9 mouse cellular contexts compared by ENCODE assay signal in genomic region chr14:55536116-55536745, GRCm38 (mm10). TPM values are rescaled to one million over a fixed set of nuclear protein-coding genes. Genes with fewer than 3 reads are reported as not detected.
DNase-seq lines count a peak whose midpoint lies in the region; ATAC-seq and TF ChIP-seq lines count a peak whose summit lies in the region.
"Had no signal": no experiment of that assay in that cellular context is flagged by ENCODE, and none has a peak within 500 bp of the region (broad histone marks: within the 10 kb centered on the region; RNA-seq: fewer than 3 reads in every experiment).

No protein-coding gene starts in this region.

- H3K36me3 ChIP-seq in midbrain, postnatal 0 days (ENCODE audit: insufficient read depth, low read length) = no peaks in the 10 kb centered on the region
- no peaks in the 10 kb centered on the region for H3K36me3 ChIP-seq in midbrain, embryonic 13.5 days
- no peaks in the 10 kb centered on the region for H3K36me3 ChIP-seq in limb, embryonic 10.5 days
- H3K36me3 ChIP-seq: neural tube, embryonic 13.5 days had no signal

- no peak overlapping the region for H3K9ac ChIP-seq in midbrain, postnatal 0 days (replicated peaks; ENCODE audit: low read length, poor library complexity, severe bottlenecking)
- H3K9ac ChIP-seq in midbrain, embryonic 13.5 days (replicated peaks) = no peak overlapping the region
- H3K9ac ChIP-seq: neural tube, embryonic 13.5 days had no signal

- H3K27me3 ChIP-seq in midbrain, postnatal 0 days (ENCODE audit: insufficient read depth, low read length) = no peaks in the 10 kb centered on the region
- no peaks in the 10 kb centered on the region for H3K27me3 ChIP-seq in midbrain, embryonic 13.5 days
- H3K27me3 ChIP-seq in limb, embryonic 10.5 days (ENCODE audit: low read depth, poor library complexity, severe bottlenecking) = peaks cover 6% of the 10 kb centered on the region; the same call in 1 of the 2 replicates
- H3K27me3 ChIP-seq: neural tube, embryonic 13.5 days had no signal

- H3K4me2 ChIP-seq in midbrain, postnatal 0 days (ENCODE audit: low read depth, low read length, poor library complexity, severe bottlenecking) = no peak overlapping the region
- no peak overlapping the region for H3K4me2 ChIP-seq in midbrain, embryonic 13.5 days (replicated peaks)
- H3K4me2 ChIP-seq: neural tube, embryonic 13.5 days had no signal

- ATAC-seq in midbrain, postnatal 0 days (ENCODE audit: low FRiP score) = no peak
- ATAC-seq in midbrain, embryonic 13.5 days = no peak
- ATAC-seq in erythroblast, adult 5-6 weeks (replicated peaks; ENCODE audit: low FRiP score, poor library complexity, severe bottlenecking) = no peak

- H3K9me3 ChIP-seq in midbrain, postnatal 0 days (ENCODE audit: low read length) = no peaks in the 10 kb centered on the region
- no peaks in the 10 kb centered on the region for H3K9me3 ChIP-seq in midbrain, embryonic 13.5 days
- H3K9me3 ChIP-seq in limb, embryonic 10.5 days (replicated peaks) = no peaks in the 10 kb centered on the region
- H3K9me3 ChIP-seq: neural tube, embryonic 13.5 days had no signal

- TF ChIP-seq POLR2A in bone marrow, adult 2 months (IDR thresholded peaks at IDR 0.05; ENCODE audit: borderline replicate concordance, control insufficient read depth, low read depth, low read length) = no peak

- peak; percentile 77 for TF ChIP-seq CTCF in midbrain, postnatal 0 days (IDR thresholded peaks at IDR 0.05)
- TF ChIP-seq CTCF in bone marrow, adult 2 months (IDR thresholded peaks at IDR 0.05; ENCODE audit: control insufficient read depth, insufficient read depth, low read length) = peak; percentile 91

- no peak overlapping the region for H3K27ac ChIP-seq in midbrain, postnatal 0 days (ENCODE audit: low read depth, low read length)
- H3K27ac ChIP-seq in midbrain, embryonic 13.5 days = no peak overlapping the region
- no peak overlapping the region for H3K27ac ChIP-seq in bone marrow, adult 2 months (ENCODE audit: control insufficient read depth, insufficient read depth, low read depth, low read length, poor library complexity)
- no peak overlapping the region for H3K27ac ChIP-seq in limb, embryonic 10.5 days
- H3K27ac ChIP-seq: neural tube, embryonic 13.5 days had no signal

- H3K4me3 ChIP-seq in midbrain, postnatal 0 days (ENCODE audit: low read depth, low read length) = no peak overlapping the region
- no peak overlapping the region for H3K4me3 ChIP-seq in midbrain, embryonic 13.5 days (replicated peaks)
- no peak overlapping the region for H3K4me3 ChIP-seq in bone marrow, adult 2 months (replicated peaks; ENCODE audit: control insufficient read depth, low read depth, low read length)
- H3K4me3 ChIP-seq in limb, embryonic 10.5 days = no peak overlapping the region
- H3K4me3 ChIP-seq: neural tube, embryonic 13.5 days had no signal

- no peaks in the 10 kb centered on the region for H3K4me1 ChIP-seq in midbrain, postnatal 0 days (ENCODE audit: insufficient read depth, low read length)
- H3K4me1 ChIP-seq in midbrain, embryonic 13.5 days (replicated peaks) = peaks cover 17% of the 10 kb centered on the region
- no peaks in the 10 kb centered on the region for H3K4me1 ChIP-seq in bone marrow, adult 2 months (ENCODE audit: control insufficient read depth, insufficient read depth, low read length)
- peaks cover 15% of the 10 kb centered on the region for H3K4me1 ChIP-seq in limb, embryonic 10.5 days

- DNase-seq in gastrocnemius, postnatal 10 days = peak; percentile 49
- no peak for DNase-seq in gastrocnemius, postnatal 25 days
- no peak for DNase-seq in midbrain, postnatal 0 days (ENCODE audit: low spot score)
- peak; percentile 53 for DNase-seq in limb, embryonic 10.5 days (ENCODE audit: low spot score)
- DNase-seq in spleen, postnatal 4 days (ENCODE audit: low spot score in 2 of 2) = peak; percentile 61 to 80

- 54% methylated on average over 6 of the region's 6 CpGs for WGBS in midbrain, postnatal 0 days
- WGBS in midbrain, embryonic 13.5 days = 60% methylated on average over 6 of the region's 6 CpGs
- 65% methylated on average over 6 of the region's 6 CpGs for WGBS in bone marrow, adult 2 months
- 50% methylated on average over 6 of the region's 6 CpGs for WGBS in limb, embryonic 10.5 days

RNA-seq across cellular contexts. Expression of gene Pck2, which starts 3.8 kb away (rescaled TPM):
- 10 to 100 TPM; 15.0 to 21.4 TPM for total RNA-seq in gastrocnemius, postnatal 10 days (2021)
- total RNA-seq in gastrocnemius, postnatal 25 days (2021) = 1 to 10 TPM; 4.7 to 6.9 TPM
- total RNA-seq in midbrain, postnatal 0 days (2014; rRNA removed) = 27.8 and 29.1 TPM in 2 replicates
- polyA plus RNA-seq in midbrain, postnatal 0 days (2015; fragmentation: Nextera tagmentation; extraction: Ambion mirVana) = 18.2 and 21.6 TPM in 2 replicates
- 16.6 and 19.5 TPM in 2 replicates for polyA plus RNA-seq in midbrain, embryonic 13.5 days (2015; fragmentation: Nextera tagmentation; extraction: Ambion mirVana)
- 42.6 and 60.8 TPM in 2 replicates for polyA plus RNA-seq in bone marrow, adult 2 months (2011; ENCODE audit: insufficient read depth, insufficient read length, low replicate concordance, missing spikeins)
- polyA plus RNA-seq in limb, embryonic 10.5 days (2016; fragmentation: Nextera tagmentation; extraction: Ambion mirVana) = 22.1 and 26.9 TPM in 2 replicates
- 20.4 and 28.6 TPM in 2 replicates for total RNA-seq in erythroblast, adult 5-6 weeks (2015; ENCODE audit: low replicate concordance)
- total RNA-seq in erythroblast, adult 5-6 weeks (2017; ENCODE audit: low replicate concordance) = 60.3 and 66.5 TPM in 2 replicates

RNA-seq across cellular contexts. Expression of gene Nrl, which starts 11.4 kb away (rescaled TPM):
- not detected for total RNA-seq in gastrocnemius, postnatal 10 days (2021)
- total RNA-seq in gastrocnemius, postnatal 25 days (2021) = not detected
- total RNA-seq in midbrain, postnatal 0 days (2014; rRNA removed) = 1.5 and 3.8 TPM in 2 replicates
- 0.55 and 0.57 TPM in 2 replicates for polyA plus RNA-seq in midbrain, postnatal 0 days (2015; fragmentation: Nextera tagmentation; extraction: Ambion mirVana)
- 0.08 TPM in 1 of 2 replicates, not detected in the other for polyA plus RNA-seq in midbrain, embryonic 13.5 days (2015; fragmentation: Nextera tagmentation; extraction: Ambion mirVana)
- 0.25 and 0.70 TPM in 2 replicates for polyA plus RNA-seq in bone marrow, adult 2 months (2011; ENCODE audit: insufficient read depth, insufficient read length, low replicate concordance, missing spikeins)
- not detected in 2 replicates for polyA plus RNA-seq in limb, embryonic 10.5 days (2016; fragmentation: Nextera tagmentation; extraction: Ambion mirVana)
- total RNA-seq in erythroblast, adult 5-6 weeks (2015; ENCODE audit: low replicate concordance) = 0.19 and 0.42 TPM in 2 replicates
- 0.42 TPM in 1 of 2 replicates, not detected in the other for total RNA-seq in erythroblast, adult 5-6 weeks (2017; ENCODE audit: low replicate concordance)

RNA-seq across cellular contexts. Expression of gene Dcaf11, which starts 23.6 kb away (rescaled TPM):
- total RNA-seq in gastrocnemius, postnatal 10 days (2021) = 10 to 100 TPM; 61.1 to 61.2 TPM
- 100 to 1,000 TPM in 1 of 2 experiments, 10 to 100 TPM in 1; 97.3 to 105 TPM for total RNA-seq in gastrocnemius, postnatal 25 days (2021)
- total RNA-seq in midbrain, postnatal 0 days (2014; rRNA removed) = 98.3 and 103 TPM in 2 replicates
- polyA plus RNA-seq in midbrain, postnatal 0 days (2015; fragmentation: Nextera tagmentation; extraction: Ambion mirVana) = 102 and 114 TPM in 2 replicates
- 126 and 134 TPM in 2 replicates for polyA plus RNA-seq in midbrain, embryonic 13.5 days (2015; fragmentation: Nextera tagmentation; extraction: Ambion mirVana)
- polyA plus RNA-seq in bone marrow, adult 2 months (2011; ENCODE audit: insufficient read depth, insufficient read length, low replicate concordance, missing spikeins) = 26.4 and 42.3 TPM in 2 replicates
- 62.3 and 69.1 TPM in 2 replicates for polyA plus RNA-seq in limb, embryonic 10.5 days (2016; fragmentation: Nextera tagmentation; extraction: Ambion mirVana)
- total RNA-seq in erythroblast, adult 5-6 weeks (2015; ENCODE audit: low replicate concordance) = 18.2 and 21.9 TPM in 2 replicates
- 46.2 and 54.9 TPM in 2 replicates for total RNA-seq in erythroblast, adult 5-6 weeks (2017; ENCODE audit: low replicate concordance)

RNA-seq across cellular contexts. Expression of gene A730061H03Rik, which starts 24.0 kb away (rescaled TPM):
- not detected for total RNA-seq in gastrocnemius, postnatal 10 days (2021)
- total RNA-seq in gastrocnemius, postnatal 25 days (2021) = not detected
- total RNA-seq in midbrain, postnatal 0 days (2014; rRNA removed) = 5.4 TPM in 1 of 2 replicates, not detected in the other
- polyA plus RNA-seq in midbrain, postnatal 0 days (2015; fragmentation: Nextera tagmentation; extraction: Ambion mirVana) = 0.69 TPM in 1 of 2 replicates, not detected in the other
- 0.43 and 0.92 TPM in 2 replicates for polyA plus RNA-seq in midbrain, embryonic 13.5 days (2015; fragmentation: Nextera tagmentation; extraction: Ambion mirVana)
- not detected in 2 replicates for polyA plus RNA-seq in bone marrow, adult 2 months (2011; ENCODE audit: insufficient read depth, insufficient read length, low replicate concordance, missing spikeins)
- polyA plus RNA-seq in limb, embryonic 10.5 days (2016; fragmentation: Nextera tagmentation; extraction: Ambion mirVana) = 0.59 and 0.87 TPM in 2 replicates
- total RNA-seq in erythroblast, adult 5-6 weeks (2015; ENCODE audit: low replicate concordance) = not detected in 2 replicates
- total RNA-seq in erythroblast, adult 5-6 weeks (2017; ENCODE audit: low replicate concordance) = 4.8 TPM in 1 of 2 replicates, not detected in the other

RNA-seq across cellular contexts. Expression of gene Cpne6, which starts 26.0 kb away (rescaled TPM):
- under 1 TPM in 1 of 2 experiments, not detected in 1; 0.14 TPM for total RNA-seq in gastrocnemius, postnatal 10 days (2021)
- not detected for total RNA-seq in gastrocnemius, postnatal 25 days (2021)
- total RNA-seq in midbrain, postnatal 0 days (2014; rRNA removed) = 9.4 and 14.7 TPM in 2 replicates
- 12.3 and 15.0 TPM in 2 replicates for polyA plus RNA-seq in midbrain, postnatal 0 days (2015; fragmentation: Nextera tagmentation; extraction: Ambion mirVana)
- 0.70 and 0.88 TPM in 2 replicates for polyA plus RNA-seq in midbrain, embryonic 13.5 days (2015; fragmentation: Nextera tagmentation; extraction: Ambion mirVana)
- polyA plus RNA-seq in bone marrow, adult 2 months (2011; ENCODE audit: insufficient read depth, insufficient read length, low replicate concordance, missing spikeins) = not detected in 2 replicates
- polyA plus RNA-seq in limb, embryonic 10.5 days (2016; fragmentation: Nextera tagmentation; extraction: Ambion mirVana) = 0.05 TPM in 1 of 2 replicates, not detected in the other
- total RNA-seq in erythroblast, adult 5-6 weeks (2015; ENCODE audit: low replicate concordance) = not detected in 2 replicates
- total RNA-seq in erythroblast, adult 5-6 weeks (2017; ENCODE audit: low replicate concordance) = not detected in 2 replicates

Comparison
In these comparisons a context has a peak if more than half of its experiments do, and no peak if none do; other contexts are left out.
1. DNase-seq: peak in gastrocnemius, postnatal 10 days (single experiment), limb, embryonic 10.5 days (single experiment) and spleen, postnatal 4 days (2 of 2); none in gastrocnemius, postnatal 25 days (single experiment) and midbrain, postnatal 0 days (single experiment).